Comparison of ENCODE assay signal across 24 mouse cellular contexts in the genomic region with DNA sequence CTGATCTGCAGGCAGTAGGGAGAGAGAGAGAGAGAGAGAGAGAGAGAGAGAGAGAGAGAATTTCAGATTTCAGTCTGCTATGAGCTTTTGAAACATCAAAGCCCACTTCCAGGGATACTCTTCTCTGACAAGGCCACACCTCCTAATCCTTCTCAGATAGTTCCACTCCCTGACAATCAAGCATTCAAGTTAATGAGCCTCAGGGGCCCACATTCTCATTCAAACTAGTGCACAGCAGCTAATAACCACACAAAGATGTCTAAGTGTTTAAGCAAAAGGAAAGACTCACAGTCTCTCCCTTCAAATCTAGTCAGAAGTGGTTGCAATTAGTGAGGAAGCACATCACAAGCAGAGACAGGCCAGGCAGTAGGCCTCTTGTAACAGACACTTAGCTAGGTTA. TPM values are rescaled to one million over a fixed set of nuclear protein-coding genes. Genes with fewer than 3 reads are reported as not detected.
DNase-seq lines count a peak whose midpoint lies in the region; ATAC-seq and TF ChIP-seq lines count a peak whose summit lies in the region.
"Had no signal": no experiment of that assay in that cellular context is flagged by ENCODE, and none has a peak within 500 bp of the region (broad histone marks: within the 10 kb centered on the region; RNA-seq: fewer than 3 reads in every experiment).

No protein-coding gene starts in this region.

- H3K36me3 ChIP-seq in hindbrain, embryonic 15.5 days = no peaks in the 10 kb centered on the region
- no peaks in the 10 kb centered on the region for H3K36me3 ChIP-seq in hindbrain, embryonic 13.5 days
- H3K36me3 ChIP-seq in midbrain, postnatal 0 days (ENCODE audit: insufficient read depth, low read length) = no peaks in the 10 kb centered on the region
- no peaks in the 10 kb centered on the region for H3K36me3 ChIP-seq in midbrain, embryonic 16.5 days (ENCODE audit: control insufficient read depth, insufficient read depth, low read length)
- H3K36me3 ChIP-seq: embryonic facial prominence, embryonic 15.5 days; hindbrain, embryonic 12.5 days; limb, embryonic 13.5 days had no signal

- DNase-seq in midbrain, postnatal 0 days (ENCODE audit: low spot score) = no peak
- DNase-seq in R1 (ENCODE audit: low read depth, low spot score) = peak; percentile 53
- no peak for DNase-seq in left cerebral cortex, adult 11 months (ENCODE audit: low spot score)
- DNase-seq: adrenal gland, postnatal 36 days; cerebellum, adult 2 months; cerebellum, postnatal 36 days had no signal

- TF ChIP-seq POLR2A in bone marrow, adult 2 months (IDR thresholded peaks at IDR 0.05; ENCODE audit: borderline replicate concordance, control insufficient read depth, low read depth, low read length) = no peak

- ATAC-seq in hindbrain, embryonic 15.5 days (ENCODE audit: low FRiP score, low read depth) = no peak
- ATAC-seq in hindbrain, embryonic 13.5 days (ENCODE audit: low FRiP score) = no peak
- no peak for ATAC-seq in midbrain, postnatal 0 days (ENCODE audit: low FRiP score)
- ATAC-seq in midbrain, embryonic 16.5 days = no peak
- ATAC-seq: forebrain, embryonic 16.5 days; intestine, embryonic 16.5 days had no signal

- no peak overlapping the region for H3K4me2 ChIP-seq in hindbrain, embryonic 15.5 days
- H3K4me2 ChIP-seq in hindbrain, embryonic 13.5 days = no peak overlapping the region
- H3K4me2 ChIP-seq in midbrain, postnatal 0 days (ENCODE audit: low read depth, low read length, poor library complexity, severe bottlenecking) = no peak overlapping the region
- no peak overlapping the region for H3K4me2 ChIP-seq in midbrain, embryonic 16.5 days (ENCODE audit: low read length)
- H3K4me2 ChIP-seq: embryonic facial prominence, embryonic 15.5 days; hindbrain, embryonic 12.5 days; limb, embryonic 13.5 days had no signal

- TF ChIP-seq CTCF in midbrain, postnatal 0 days (IDR thresholded peaks at IDR 0.05) = no peak
- no peak for TF ChIP-seq CTCF in bone marrow, adult 2 months (IDR thresholded peaks at IDR 0.05; ENCODE audit: control insufficient read depth, insufficient read depth, low read length)

- no peak overlapping the region for H3K4me3 ChIP-seq in hindbrain, embryonic 15.5 days
- H3K4me3 ChIP-seq in hindbrain, embryonic 13.5 days = no peak overlapping the region
- H3K4me3 ChIP-seq in midbrain, postnatal 0 days (ENCODE audit: low read depth, low read length) = no peak overlapping the region
- H3K4me3 ChIP-seq in midbrain, embryonic 16.5 days (ENCODE audit: low read depth, low read length) = no peak overlapping the region
- no peak overlapping the region for H3K4me3 ChIP-seq in bone marrow, adult 2 months (replicated peaks; ENCODE audit: control insufficient read depth, low read depth, low read length)
- H3K4me3 ChIP-seq: embryonic facial prominence, embryonic 15.5 days; hindbrain, embryonic 12.5 days; limb, embryonic 13.5 days had no signal

- no peak overlapping the region for H3K9ac ChIP-seq in hindbrain, embryonic 15.5 days
- H3K9ac ChIP-seq in hindbrain, embryonic 13.5 days = no peak overlapping the region
- no peak overlapping the region for H3K9ac ChIP-seq in midbrain, postnatal 0 days (replicated peaks; ENCODE audit: low read length, poor library complexity, severe bottlenecking)
- no peak overlapping the region for H3K9ac ChIP-seq in midbrain, embryonic 16.5 days (ENCODE audit: low read depth, low read length)
- H3K9ac ChIP-seq: embryonic facial prominence, embryonic 15.5 days; hindbrain, embryonic 12.5 days; limb, embryonic 13.5 days; liver, embryonic 14.5 days had no signal

- no peaks in the 10 kb centered on the region for H3K27me3 ChIP-seq in hindbrain, embryonic 15.5 days
- H3K27me3 ChIP-seq in hindbrain, embryonic 13.5 days = no peaks in the 10 kb centered on the region
- H3K27me3 ChIP-seq in midbrain, postnatal 0 days (ENCODE audit: insufficient read depth, low read length) = no peaks in the 10 kb centered on the region
- H3K27me3 ChIP-seq in midbrain, embryonic 16.5 days (ENCODE audit: control insufficient read depth, insufficient read depth, low read depth, low read length) = no peaks in the 10 kb centered on the region
- H3K27me3 ChIP-seq: embryonic facial prominence, embryonic 15.5 days; hindbrain, embryonic 12.5 days; limb, embryonic 13.5 days had no signal

- no peaks in the 10 kb centered on the region for H3K4me1 ChIP-seq in hindbrain, embryonic 15.5 days (replicated peaks)
- no peaks in the 10 kb centered on the region for H3K4me1 ChIP-seq in hindbrain, embryonic 13.5 days (replicated peaks)
- peaks cover 3% of the 10 kb centered on the region; the same call in 1 of the 2 replicates for H3K4me1 ChIP-seq in midbrain, postnatal 0 days (ENCODE audit: insufficient read depth, low read length)
- H3K4me1 ChIP-seq in midbrain, embryonic 16.5 days (ENCODE audit: control insufficient read depth, insufficient read depth, low read length) = peaks cover 2% of the 10 kb centered on the region; the same call in 1 of the 2 replicates
- H3K4me1 ChIP-seq in bone marrow, adult 2 months (ENCODE audit: control insufficient read depth, insufficient read depth, low read length) = peaks cover 3% of the 10 kb centered on the region
- H3K4me1 ChIP-seq: embryonic facial prominence, embryonic 15.5 days; hindbrain, embryonic 12.5 days; limb, embryonic 13.5 days had no signal

- peak overlapping the region; percentile 28; the same call in 1 of the 2 replicates for H3K27ac ChIP-seq in hindbrain, embryonic 15.5 days (replicated peaks)
- no peak overlapping the region for H3K27ac ChIP-seq in hindbrain, embryonic 13.5 days
- peak overlapping the region; percentile 69; the same call in 1 of the 2 replicates for H3K27ac ChIP-seq in midbrain, postnatal 0 days (ENCODE audit: low read depth, low read length)
- H3K27ac ChIP-seq in midbrain, embryonic 16.5 days (ENCODE audit: low read length) = no peak overlapping the region
- peak overlapping the region; percentile 97; the same call in 1 of the 2 replicates for H3K27ac ChIP-seq in bone marrow, adult 2 months (ENCODE audit: control insufficient read depth, insufficient read depth, low read depth, low read length, poor library complexity)
- H3K27ac ChIP-seq: hindbrain, embryonic 12.5 days; limb, embryonic 13.5 days; liver, embryonic 14.5 days had no signal

- no peaks in the 10 kb centered on the region for H3K9me3 ChIP-seq in hindbrain, embryonic 15.5 days
- no peaks in the 10 kb centered on the region for H3K9me3 ChIP-seq in hindbrain, embryonic 13.5 days
- H3K9me3 ChIP-seq in midbrain, postnatal 0 days (ENCODE audit: low read length) = no peaks in the 10 kb centered on the region
- no peaks in the 10 kb centered on the region for H3K9me3 ChIP-seq in midbrain, embryonic 16.5 days (replicated peaks; ENCODE audit: control insufficient read depth, low read length, poor library complexity, severe bottlenecking)
- H3K9me3 ChIP-seq: embryonic facial prominence, embryonic 15.5 days; hindbrain, embryonic 12.5 days; limb, embryonic 13.5 days had no signal

RNA-seq across cellular contexts. Expression of gene Gm2a, which starts 22.4 kb away (rescaled TPM):
- 31.4 and 32.1 TPM in 2 replicates for polyA plus RNA-seq in hindbrain, embryonic 15.5 days (2015; fragmentation: Nextera tagmentation; extraction: Ambion mirVana)
- 19.2 and 20.3 TPM in 2 replicates for polyA plus RNA-seq in hindbrain, embryonic 13.5 days (2015; fragmentation: Nextera tagmentation; extraction: Ambion mirVana)
- 31.5 and 46.4 TPM in 2 replicates for total RNA-seq in midbrain, postnatal 0 days (2014; rRNA removed)
- polyA plus RNA-seq in midbrain, postnatal 0 days (2015; fragmentation: Nextera tagmentation; extraction: Ambion mirVana) = 50.0 and 55.7 TPM in 2 replicates
- polyA plus RNA-seq in midbrain, embryonic 16.5 days (2015; fragmentation: Nextera tagmentation; extraction: Ambion mirVana) = 22.3 and 32.5 TPM in 2 replicates
- 7.6 and 20.8 TPM in 2 replicates for polyA plus RNA-seq in bone marrow, adult 2 months (2011; ENCODE audit: insufficient read depth, insufficient read length, low replicate concordance, missing spikeins)

RNA-seq across cellular contexts. Expression of gene Slc36a3, which starts 31.2 kb away (rescaled TPM):
- not detected in 2 replicates for polyA plus RNA-seq in hindbrain, embryonic 15.5 days (2015; fragmentation: Nextera tagmentation; extraction: Ambion mirVana)
- not detected in 2 replicates for polyA plus RNA-seq in hindbrain, embryonic 13.5 days (2015; fragmentation: Nextera tagmentation; extraction: Ambion mirVana)
- not detected in 2 replicates for total RNA-seq in midbrain, postnatal 0 days (2014; rRNA removed)
- polyA plus RNA-seq in midbrain, postnatal 0 days (2015; fragmentation: Nextera tagmentation; extraction: Ambion mirVana) = not detected in 2 replicates
- polyA plus RNA-seq in midbrain, embryonic 16.5 days (2015; fragmentation: Nextera tagmentation; extraction: Ambion mirVana) = not detected in 2 replicates
- not detected in 2 replicates for polyA plus RNA-seq in bone marrow, adult 2 months (2011; ENCODE audit: insufficient read depth, insufficient read length, low replicate concordance, missing spikeins)
- total RNA-seq: adrenal gland, postnatal 36 days; ES-E14; gastrocnemius, postnatal 4 days; layer of hippocampus, adult 18-20 months; layer of hippocampus, postnatal 25 days; left cerebral cortex, postnatal 14 days had no signal
- polyA plus RNA-seq: cerebellum, adult 2 months; embryonic facial prominence, embryonic 15.5 days; forebrain, embryonic 16.5 days; heart, embryonic 14.5 days; hindbrain, embryonic 12.5 days; intestine, embryonic 16.5 days; kidney, embryonic 14.5 days; limb, embryonic 13.5 days; liver, embryonic 14.5 days; stomach, embryonic 14.5 days had no signal

RNA-seq across cellular contexts. Expression of gene Ccdc69, which starts 42.3 kb away (rescaled TPM):
- polyA plus RNA-seq in hindbrain, embryonic 15.5 days (2015; fragmentation: Nextera tagmentation; extraction: Ambion mirVana) = 0.45 and 0.49 TPM in 2 replicates
- polyA plus RNA-seq in hindbrain, embryonic 13.5 days (2015; fragmentation: Nextera tagmentation; extraction: Ambion mirVana) = 0.22 and 0.31 TPM in 2 replicates
- total RNA-seq in midbrain, postnatal 0 days (2014; rRNA removed) = 0.33 and 2.2 TPM in 2 replicates
- polyA plus RNA-seq in midbrain, postnatal 0 days (2015; fragmentation: Nextera tagmentation; extraction: Ambion mirVana) = 0.39 and 0.52 TPM in 2 replicates
- 0.19 and 0.27 TPM in 2 replicates for polyA plus RNA-seq in midbrain, embryonic 16.5 days (2015; fragmentation: Nextera tagmentation; extraction: Ambion mirVana)
- polyA plus RNA-seq in bone marrow, adult 2 months (2011; ENCODE audit: insufficient read depth, insufficient read length, low replicate concordance, missing spikeins) = 2.8 and 7.7 TPM in 2 replicates

Comparison
In these comparisons a context has a peak if more than half of its experiments do, and no peak if none do; other contexts are left out.
1. H3K27ac ChIP-seq: peak in hindbrain, embryonic 15.5 days (single experiment), midbrain, postnatal 0 days (single experiment) and bone marrow, adult 2 months (single experiment); none in hindbrain, embryonic 13.5 days (single experiment) and midbrain, embryonic 16.5 days (single experiment).